Mouse (Mus musculus): ENCODE data around the gene Bcan.

Gene Bcan

GRCm38 (mm10) chr3:87972203-87972664 lies 27.8 kb downstream of the Bcan start:
- WGBS, result 44% methylated on average over 8 of the region's 8 CpGs

GRCm38 (mm10) chr3:87971489-87972202 lies 28.4 kb downstream of the Bcan start:
- 3% methylated on average over 60 of the region's 60 CpGs for WGBS

GRCm38 (mm10) chr3:87970939-87971488 lies 29.0 kb downstream of the Bcan start, which contains the start of gene Nes:
Gene Nes, plus strand, starts transcription at chr3:87971078.
- WGBS, result under 1% methylated on average over 44 of the region's 44 CpGs

- WGBS, result 2% methylated on average over 21 of the region's 21 CpGs
These were observed 29.7 kb downstream of the Bcan start for GRCm38 (mm10) chr3:87970184-87970938.

- WGBS, result 2% methylated on average over 27 of the region's 27 CpGs
These were observed 39.3 kb downstream of the Bcan start for GRCm38 (mm10) chr3:87960586-87961191.

GRCm38 (mm10) chr3:87960191-87960585 lies 39.8 kb downstream of the Bcan start:
- 28% methylated on average over 10 of the region's 10 CpGs for WGBS

GRCm38 (mm10) chr3:87959371-87959770 lies 40.7 kb downstream of the Bcan start:
- WGBS, result 87% methylated on average over 7 of the region's 7 CpGs

GRCm38 (mm10) chr3:87958967-87959366 lies 41.1 kb downstream of the Bcan start:
- 61% methylated on average over 1 of the region's 1 CpGs for WGBS

- WGBS, result 68% methylated on average over 4 of the region's 4 CpGs
These were observed 41.6 kb downstream of the Bcan start for GRCm38 (mm10) chr3:87958476-87958875.

GRCm38 (mm10) chr3:87958056-87958455 lies 42.0 kb downstream of the Bcan start:
- WGBS, result 78% methylated on average over 1 of the region's 1 CpGs

- 33% methylated on average over 5 of the region's 5 CpGs for WGBS
These were observed 47.6 kb downstream of the Bcan start for GRCm38 (mm10) chr3:87952440-87952839.

- 59% methylated on average over 12 of the region's 12 CpGs for WGBS
These were observed 48.1 kb downstream of the Bcan start for GRCm38 (mm10) chr3:87951946-87952345.

GRCm38 (mm10) chr3:87949955-87950515 lies 50.0 kb downstream of the Bcan start:
- WGBS, result 55% methylated on average over 13 of the region's 13 CpGs

GRCm38 (mm10) chr3:87949266-87949954 lies 50.6 kb downstream of the Bcan start:
- 46% methylated on average over 16 of the region's 16 CpGs for WGBS

GRCm38 (mm10) chr3:87948378-87949265 lies 51.4 kb downstream of the Bcan start, which contains the start of gene Crabp2:
Gene Crabp2, plus strand, starts transcription at chr3:87948666.
- 7% methylated on average over 35 of the region's 35 CpGs for WGBS

GRCm38 (mm10) chr3:87947811-87948199 lies 52.2 kb downstream of the Bcan start:
- WGBS, result 2% methylated on average over 14 of the region's 17 CpGs

GRCm38 (mm10) chr3:87947056-87947810 lies 52.8 kb downstream of the Bcan start:
- WGBS, result 13% methylated on average over 26 of the region's 26 CpGs

GRCm38 (mm10) chr3:87946541-87946860 lies 53.5 kb downstream of the Bcan start:
- 85% methylated on average over 1 of the region's 1 CpGs for WGBS

- WGBS, result 73% methylated on average over 12 of the region's 12 CpGs
These were observed 54.1 kb downstream of the Bcan start for GRCm38 (mm10) chr3:87945781-87946540.

All from cerebral cortex, adult 2 months (tissue).